Mouse (Mus musculus): Measurements from ENCODE around the gene Pdgfra. TPM values are rescaled to one million over a fixed set of nuclear protein-coding genes. Genes with fewer than 3 reads are reported as not detected.
A peak's percentile ranks its signal among the peaks of the same experiment; 100 is the strongest.

The Pdgfra gene
- polyA plus RNA-seq (2015; fragmentation: Nextera tagmentation; extraction: Ambion mirVana), result 12.0 and 13.8 TPM in 2 replicates

DNA sequence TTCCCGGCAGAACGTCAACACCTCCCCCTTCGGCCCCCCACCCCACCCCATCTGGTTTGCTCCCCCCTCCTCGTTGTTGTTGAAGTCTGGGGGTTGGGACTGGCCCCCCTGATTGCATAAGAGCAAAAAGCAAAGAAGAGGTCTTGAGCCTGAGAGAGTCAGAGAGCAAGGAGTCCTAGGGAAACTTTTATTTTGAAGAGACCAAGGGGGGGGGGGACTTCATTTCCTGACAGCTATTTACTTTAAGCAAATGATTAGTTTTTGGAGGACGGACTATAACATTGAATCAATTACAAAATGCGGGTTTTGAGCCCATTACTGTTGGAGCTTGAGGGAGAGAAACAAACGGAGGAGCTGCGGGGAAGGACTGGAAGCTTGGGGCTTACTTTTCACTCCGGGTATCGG, at the start of gene Pdgfra:
TSS of gene Pdgfra (plus strand) at position 272 of the 405 bp plus-strand sequence.
- ATAC-seq, result no peak
- WGBS, result 5% methylated on average over 10 of the region's 10 CpGs

DNA sequence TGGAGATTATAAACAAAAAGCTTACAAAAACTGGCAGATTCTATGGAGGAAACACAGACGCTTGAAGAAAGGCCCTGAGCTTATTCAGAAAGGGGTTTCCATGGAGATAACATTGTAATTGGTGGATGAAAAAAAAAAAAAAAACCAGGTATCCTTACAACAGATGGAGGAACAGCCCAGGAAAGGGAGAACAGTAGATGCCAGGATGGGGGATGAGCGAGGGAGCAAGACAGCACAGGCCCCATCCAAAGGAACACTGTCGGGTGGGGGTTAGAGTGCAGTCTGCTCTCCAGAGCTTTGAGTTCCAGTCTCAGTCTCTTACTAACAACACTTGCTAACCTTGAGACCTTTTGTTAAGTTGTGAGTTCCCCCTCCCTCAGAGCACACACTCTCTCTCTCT, 45.6 kb upstream of the Pdgfra start:
- no peak for ATAC-seq
- Histone ChIP-seq H3K4me1 (replicated peaks; ENCODE audit: control insufficient read depth, insufficient read depth, low read length) (no peaks in the 10 kb centered on the region), H3K4me3 (ENCODE audit: low read depth, low read length) (no peak overlapping the region), H3K9ac (ENCODE audit: low read depth, low read length) (no peak overlapping the region), H3K27me3 (replicated peaks; ENCODE audit: control insufficient read depth, insufficient read depth, low read length) (no peaks in the 10 kb centered on the region), H3K36me3 (ENCODE audit: control insufficient read depth, insufficient read depth) (no peaks in the 10 kb centered on the region), H3K27ac (ENCODE audit: low read depth, low read length) (no peak overlapping the region), H3K9me3 (ENCODE audit: control insufficient read depth) (no peaks in the 10 kb centered on the region), H3K4me2 (replicated peaks; ENCODE audit: low read depth) (no peak overlapping the region)
- 69% methylated on average over 3 of the region's 3 CpGs for WGBS
- TF ChIP-seq CTCF (IDR thresholded peaks at IDR 0.05; ENCODE audit: low read depth), result no peak

More for the DNA sequence above, at the start of gene Pdgfra:
- peak within 1 kb of the TSS; percentile 45 for H3K9ac ChIP-seq (ENCODE audit: low read depth, low read length)
- no peak for TF ChIP-seq CTCF (IDR thresholded peaks at IDR 0.05; ENCODE audit: low read depth)
- H3K4me1 ChIP-seq (replicated peaks; ENCODE audit: control insufficient read depth, insufficient read depth, low read length), result no peaks in the 10 kb centered on the region; the same call in 1 of the 2 replicates
- H3K36me3 ChIP-seq (ENCODE audit: control insufficient read depth, insufficient read depth), result no peaks in the 10 kb centered on the region
- no peaks in the 10 kb centered on the region for H3K9me3 ChIP-seq (ENCODE audit: control insufficient read depth)
- H3K27me3 ChIP-seq (replicated peaks; ENCODE audit: control insufficient read depth, insufficient read depth, low read length), result peaks cover 84% of the 10 kb centered on the region
- H3K4me2 ChIP-seq (replicated peaks; ENCODE audit: low read depth), result peak within 1 kb of the TSS; percentile 58
- peak within 1 kb of the TSS; percentile 76 for H3K27ac ChIP-seq (ENCODE audit: low read depth, low read length)
- peak within 1 kb of the TSS; percentile 43 for H3K4me3 ChIP-seq (ENCODE audit: low read depth, low read length)

DNA sequence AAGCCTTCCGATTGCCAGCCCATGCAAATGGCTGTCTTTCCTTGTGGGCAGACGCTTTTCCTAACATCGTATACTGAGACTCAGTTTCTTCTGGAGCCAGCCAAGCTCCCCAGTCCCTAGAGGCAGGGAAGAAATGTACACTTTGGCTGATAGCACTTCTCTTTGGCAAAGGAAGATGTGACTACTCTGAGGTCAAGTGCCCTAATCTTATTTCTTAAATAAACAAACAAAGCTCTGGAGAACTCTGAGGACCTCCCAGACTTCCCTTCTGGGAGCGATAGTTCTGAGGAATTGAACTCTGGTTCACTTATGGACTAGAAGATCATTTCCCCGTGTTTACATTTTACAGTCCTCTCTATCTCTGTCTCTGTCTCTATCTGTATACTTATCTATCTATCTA, 42.7 kb upstream of the Pdgfra start:
- Histone ChIP-seq H3K27ac (ENCODE audit: low read depth, low read length) (no peak overlapping the region), H3K9me3 (ENCODE audit: control insufficient read depth) (no peaks in the 10 kb centered on the region), H3K4me2 (replicated peaks; ENCODE audit: low read depth) (no peak overlapping the region), H3K36me3 (ENCODE audit: control insufficient read depth, insufficient read depth) (no peaks in the 10 kb centered on the region), H3K9ac (ENCODE audit: low read depth, low read length) (no peak overlapping the region), H3K4me3 (ENCODE audit: low read depth, low read length) (no peak overlapping the region), H3K4me1 (replicated peaks; ENCODE audit: control insufficient read depth, insufficient read depth, low read length) (no peaks in the 10 kb centered on the region), H3K27me3 (replicated peaks; ENCODE audit: control insufficient read depth, insufficient read depth, low read length) (no peaks in the 10 kb centered on the region)
- WGBS, result 25% methylated on average over 5 of the region's 5 CpGs
- TF ChIP-seq CTCF (IDR thresholded peaks at IDR 0.05; ENCODE audit: low read depth), result peak; percentile 24; the same call in 1 of the 2 replicates
- ATAC-seq, result no peak

DNA sequence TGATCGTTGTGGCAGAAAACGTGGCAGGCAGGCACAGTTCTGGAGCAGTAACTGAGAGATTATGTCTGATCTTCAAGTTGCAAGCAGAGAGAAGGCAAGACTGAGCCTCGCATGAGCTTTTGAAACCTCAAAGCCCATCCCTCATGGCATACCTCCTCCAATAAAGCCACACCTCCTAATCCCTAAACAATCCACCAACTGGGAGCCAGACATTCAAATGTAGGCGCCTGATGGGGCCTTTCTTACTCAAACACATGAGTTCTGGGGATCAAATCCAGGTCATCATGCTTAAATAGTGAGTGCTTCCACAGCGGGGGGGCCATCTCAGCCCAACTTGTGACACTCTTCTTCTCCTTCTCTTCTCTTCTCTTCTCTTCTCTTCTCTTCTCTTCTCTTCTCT, 40.3 kb upstream of the Pdgfra start:
- Histone ChIP-seq H3K36me3 (ENCODE audit: control insufficient read depth, insufficient read depth) (no peaks in the 10 kb centered on the region), H3K4me2 (replicated peaks; ENCODE audit: low read depth) (no peak overlapping the region), H3K27ac (ENCODE audit: low read depth, low read length) (no peak overlapping the region), H3K9ac (ENCODE audit: low read depth, low read length) (no peak overlapping the region), H3K4me1 (replicated peaks; ENCODE audit: control insufficient read depth, insufficient read depth, low read length) (no peaks in the 10 kb centered on the region), H3K9me3 (ENCODE audit: control insufficient read depth) (no peaks in the 10 kb centered on the region), H3K27me3 (replicated peaks; ENCODE audit: control insufficient read depth, insufficient read depth, low read length) (peaks cover 7% of the 10 kb centered on the region; the same call in 1 of the 2 replicates), H3K4me3 (ENCODE audit: low read depth, low read length) (no peak overlapping the region)
- no peak for TF ChIP-seq CTCF (IDR thresholded peaks at IDR 0.05; ENCODE audit: low read depth)
- no peak for ATAC-seq
- WGBS, result 62% methylated on average over 5 of the region's 5 CpGs

DNA sequence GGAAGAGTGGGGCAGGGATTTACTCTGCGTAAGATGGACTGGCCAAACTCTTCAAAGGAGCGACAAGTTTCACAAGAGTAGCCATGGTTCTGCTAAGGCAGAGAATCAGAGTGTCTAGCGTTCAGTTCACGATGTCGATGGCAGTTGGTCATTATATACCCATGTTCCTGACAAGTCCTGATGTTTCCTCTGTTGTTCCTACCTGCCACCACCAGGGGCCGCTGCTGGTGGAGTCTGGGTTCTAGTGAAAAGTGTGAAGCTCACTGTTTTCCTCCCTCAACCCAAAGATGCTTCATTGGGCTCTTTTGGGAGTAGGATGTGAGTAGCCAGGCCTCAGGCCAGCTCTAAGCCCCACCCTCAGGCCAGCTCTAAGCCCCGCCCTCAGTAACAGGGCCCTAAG, 33.3 kb upstream of the Pdgfra start:
- H3K9ac ChIP-seq (ENCODE audit: low read depth, low read length), result no peak overlapping the region
- TF ChIP-seq CTCF (IDR thresholded peaks at IDR 0.05; ENCODE audit: low read depth), result peak; percentile 53
- ATAC-seq, result no peak
- peaks cover 7% of the 10 kb centered on the region; the same call in 1 of the 2 replicates for H3K27me3 ChIP-seq (replicated peaks; ENCODE audit: control insufficient read depth, insufficient read depth, low read length)
- H3K36me3 ChIP-seq (ENCODE audit: control insufficient read depth, insufficient read depth), result no peaks in the 10 kb centered on the region
- no peak overlapping the region for H3K27ac ChIP-seq (ENCODE audit: low read depth, low read length)
- H3K4me3 ChIP-seq (ENCODE audit: low read depth, low read length), result no peak overlapping the region
- WGBS, result 68% methylated on average over 7 of the region's 7 CpGs
- no peaks in the 10 kb centered on the region for H3K9me3 ChIP-seq (ENCODE audit: control insufficient read depth)
- no peak overlapping the region for H3K4me2 ChIP-seq (replicated peaks; ENCODE audit: low read depth)
- no peaks in the 10 kb centered on the region for H3K4me1 ChIP-seq (replicated peaks; ENCODE audit: control insufficient read depth, insufficient read depth, low read length)

DNA sequence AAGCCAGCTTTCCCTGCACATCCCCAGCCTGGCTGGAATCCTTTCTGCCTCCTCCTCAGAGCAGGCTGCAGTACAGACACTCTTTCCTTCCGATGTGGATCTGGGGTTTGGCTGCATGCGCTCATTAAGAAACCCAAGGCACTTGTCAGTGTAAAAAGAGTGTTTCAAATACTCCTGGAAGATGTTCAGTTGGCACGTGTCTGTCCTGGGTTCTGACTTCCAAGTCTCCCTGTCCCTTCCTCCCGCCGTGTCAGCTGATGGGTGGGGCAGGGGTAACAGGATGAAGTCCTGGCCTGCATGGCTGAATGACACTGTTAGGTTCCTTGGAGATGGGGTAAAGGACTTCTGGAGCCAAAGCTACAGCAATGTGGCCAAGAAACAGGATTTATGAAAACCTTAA, 30.4 kb upstream of the Pdgfra start:
- no peak overlapping the region for H3K4me3 ChIP-seq (ENCODE audit: low read depth, low read length)
- no peaks in the 10 kb centered on the region; the same call in 1 of the 2 replicates for H3K27me3 ChIP-seq (replicated peaks; ENCODE audit: control insufficient read depth, insufficient read depth, low read length)
- H3K4me1 ChIP-seq (replicated peaks; ENCODE audit: control insufficient read depth, insufficient read depth, low read length), result no peaks in the 10 kb centered on the region
- H3K27ac ChIP-seq (ENCODE audit: low read depth, low read length), result no peak overlapping the region
- TF ChIP-seq CTCF (IDR thresholded peaks at IDR 0.05; ENCODE audit: low read depth), result no peak
- no peaks in the 10 kb centered on the region for H3K9me3 ChIP-seq (ENCODE audit: control insufficient read depth)
- no peak overlapping the region for H3K9ac ChIP-seq (ENCODE audit: low read depth, low read length)
- WGBS, result 42% methylated on average over 5 of the region's 5 CpGs
- no peak overlapping the region for H3K4me2 ChIP-seq (replicated peaks; ENCODE audit: low read depth)
- no peaks in the 10 kb centered on the region for H3K36me3 ChIP-seq (ENCODE audit: control insufficient read depth, insufficient read depth)
- ATAC-seq, result no peak

DNA sequence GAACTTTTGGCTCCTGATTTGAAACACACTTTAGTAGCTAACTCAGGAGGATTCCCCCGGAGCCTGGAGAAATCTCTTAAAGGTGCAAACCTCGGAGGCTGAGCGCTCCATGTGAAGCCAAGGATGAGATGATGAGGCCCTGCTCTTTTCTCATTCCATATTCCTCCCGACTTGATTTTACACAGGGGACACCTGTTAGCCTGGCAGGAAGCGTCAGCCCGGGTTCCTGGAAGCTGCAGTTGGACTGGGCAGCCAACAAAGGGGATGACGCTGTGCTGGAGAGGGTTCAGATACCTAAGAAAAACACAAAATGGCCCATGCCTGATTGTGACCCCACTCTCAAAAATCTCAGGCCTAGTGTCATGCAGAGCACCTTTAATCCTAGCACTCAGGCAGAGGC, 17.4 kb upstream of the Pdgfra start:
- H3K27me3 ChIP-seq (replicated peaks; ENCODE audit: control insufficient read depth, insufficient read depth, low read length), result no peaks in the 10 kb centered on the region
- H3K36me3 ChIP-seq (ENCODE audit: control insufficient read depth, insufficient read depth), result no peaks in the 10 kb centered on the region
- 85% methylated on average over 7 of the region's 7 CpGs for WGBS

More for the DNA sequence above, 17.4 kb upstream of the Pdgfra start:
- H3K9me3 ChIP-seq (ENCODE audit: control insufficient read depth), result no peaks in the 10 kb centered on the region
- H3K9ac ChIP-seq (ENCODE audit: low read depth, low read length), result no peak overlapping the region
- H3K27ac ChIP-seq (ENCODE audit: low read depth, low read length), result no peak overlapping the region
- H3K4me1 ChIP-seq (replicated peaks; ENCODE audit: control insufficient read depth, insufficient read depth, low read length), result no peaks in the 10 kb centered on the region
- no peak overlapping the region for H3K4me2 ChIP-seq (replicated peaks; ENCODE audit: low read depth)
- no peak for ATAC-seq
- no peak for TF ChIP-seq CTCF (IDR thresholded peaks at IDR 0.05; ENCODE audit: low read depth)
- H3K4me3 ChIP-seq (ENCODE audit: low read depth, low read length), result no peak overlapping the region
